Mouse (Mus musculus) C2C12 (cell line): ENCODE results near the gene Kif11. TPM values are rescaled to one million over a fixed set of nuclear protein-coding genes. Genes with fewer than 3 reads are reported as not detected.

Source experiments
- H3K27me3 ChIP-seq: one replicate; pipeline ENCODE4 v1.6.1; 2011; ENCODE audit not compliant: control insufficient read depth, insufficient read depth, insufficient read length
- H3K36me3 ChIP-seq: one replicate; pipeline ENCODE4 v1.6.1; 2011; ENCODE audit not compliant: control insufficient read depth, insufficient read depth
- H3K4me3 ChIP-seq: one replicate; pipeline ENCODE4 v1.5.1; 2011; ENCODE audit warnings: mild to moderate bottlenecking, control low read depth; ENCODE audit not compliant: poor library complexity, insufficient read depth, severe bottlenecking
- H3K79me2 ChIP-seq: one replicate; pipeline ENCODE4 v1.6.1; 2011; ENCODE audit not compliant: control insufficient read depth, insufficient read depth
- H3K79me3 ChIP-seq: one replicate; pipeline ENCODE4 v1.6.1; 2011; ENCODE audit warnings: low read depth, control low read depth
- H3ac ChIP-seq: one replicate; pipeline ENCODE3; 2011; ENCODE audit warnings: low read depth; ENCODE audit not compliant: control insufficient read depth, insufficient read length
- CEBPB ChIP-seq: IDR thresholded peaks from one replicate; pipeline ENCODE4 v1.6.1; 2011; ENCODE audit warnings: low read depth, mild to moderate bottlenecking, control low read depth, moderate library complexity
- CTCF ChIP-seq: IDR thresholded peaks from one replicate; pipeline ENCODE4 v1.5.1; 2011; ENCODE audit not compliant: control insufficient read depth, insufficient read depth, insufficient read length
- FOSL1 ChIP-seq: IDR thresholded peaks from one replicate; pipeline ENCODE4 v1.8.0; 2011; ENCODE audit warnings: mild to moderate bottlenecking, low read length; ENCODE audit not compliant: poor library complexity, insufficient read depth, severe bottlenecking
- MAX ChIP-seq: IDR thresholded peaks from one replicate; pipeline ENCODE4 v1.6.1; 2011; ENCODE audit warnings: mild to moderate bottlenecking, control low read depth
- MYOD1 ChIP-seq: IDR thresholded peaks from one replicate; pipeline ENCODE4 v1.6.1; 2011; ENCODE audit warnings: low read depth; ENCODE audit not compliant: control insufficient read depth, insufficient read length
- MYOG ChIP-seq: IDR thresholded peaks from one replicate; pipeline ENCODE4 v1.6.1; 2011; ENCODE audit not compliant: control insufficient read depth, insufficient read length; ENCODE audit errors: extremely low read depth
- USF1 ChIP-seq: IDR thresholded peaks from one replicate; pipeline ENCODE4 v1.6.1; 2011; ENCODE audit warnings: low read depth, mild to moderate bottlenecking, control low read depth, moderate library complexity
- polyA plus RNA-seq: library from polyadenylated mRNA; unstranded; fragments of >200 nt; fragmentation: generic; extraction: Trizol; gene quantifications from one replicate; pipeline ENCODE4 v1.2.1, GENCODE M21; 2012; ENCODE audit warnings: missing spikeins

The Kif11 gene
- polyA plus RNA-seq, 1 experiment, result 10.5 TPM

- H3K36me3 ChIP-seq, result peaks cover 82% of the 10 kb centered on the region
- TF ChIP-seq FOSL1 (no peak), CTCF (peak; percentile 27)
- no peak overlapping the region for H3ac ChIP-seq
- H3K4me3 ChIP-seq, result no peak overlapping the region
- no peaks in the 10 kb centered on the region for H3K79me3 ChIP-seq
- no peaks in the 10 kb centered on the region for H3K27me3 ChIP-seq
- no peaks in the 10 kb centered on the region for H3K79me2 ChIP-seq
Measured at GRCm38 (mm10) chr19:37419613-37420012, 43.4 kb downstream of the Kif11 start.

GRCm38 (mm10) chr19:37428589-37428988, 52.4 kb downstream of the Kif11 start:
- TF ChIP-seq FOSL1 (no peak), MYOD1 (no peak), CTCF (no peak), MYOG (no peak), MAX (no peak), USF1 (no peak), CEBPB (no peak)
- Histone ChIP-seq H3K27me3 (no peaks in the 10 kb centered on the region), H3K79me2 (no peaks in the 10 kb centered on the region), H3K36me3 (peaks cover under 1% of the 10 kb centered on the region), H3K79me3 (no peaks in the 10 kb centered on the region), H3ac (no peak overlapping the region), H3K4me3 (no peak overlapping the region)

- no peaks in the 10 kb centered on the region for H3K79me2 ChIP-seq
- TF ChIP-seq CEBPB (no peak), USF1 (no peak), MYOG (no peak), MAX (no peak), MYOD1 (no peak), CTCF (no peak), FOSL1 (no peak)
- no peaks in the 10 kb centered on the region for H3K79me3 ChIP-seq
- no peak overlapping the region for H3K4me3 ChIP-seq
- H3K27me3 ChIP-seq, result no peaks in the 10 kb centered on the region
- no peak overlapping the region for H3ac ChIP-seq
- no peaks in the 10 kb centered on the region for H3K36me3 ChIP-seq
Measured at GRCm38 (mm10) chr19:37431139-37431756, 55.0 kb downstream of the Kif11 start.

DNA sequence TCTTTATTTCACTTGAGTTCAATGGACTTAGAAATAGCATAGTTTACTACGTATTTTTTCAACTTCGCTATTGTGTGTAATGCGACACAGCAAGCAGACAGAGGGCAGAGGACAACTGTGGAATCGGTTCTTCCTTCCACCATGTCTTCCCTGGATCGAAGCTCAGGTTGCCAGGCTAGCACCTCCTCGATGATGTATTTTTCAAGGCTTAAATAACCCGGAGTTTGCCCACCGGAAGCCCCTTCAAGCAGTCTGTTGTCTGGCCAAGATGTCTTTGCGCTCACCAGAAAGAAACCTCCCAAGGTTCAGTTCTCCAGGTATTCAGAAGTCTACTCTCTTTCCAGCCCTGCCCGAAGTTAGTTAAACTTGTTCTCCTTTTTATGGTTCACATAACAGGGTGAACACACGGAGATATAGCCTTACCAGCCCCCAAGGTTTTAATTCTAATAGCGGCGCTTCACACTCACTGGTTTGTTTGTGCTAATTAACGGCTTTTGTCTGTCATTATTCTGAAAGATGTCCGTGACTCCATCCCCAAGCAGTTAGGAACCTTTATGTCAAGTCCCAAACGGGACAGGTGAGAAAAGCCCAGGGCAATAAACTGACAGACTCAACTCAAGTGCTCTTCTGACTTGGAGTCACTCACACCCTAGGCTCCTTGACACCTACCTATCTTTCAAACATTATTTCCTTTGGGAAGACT, 56.8 kb downstream of the Kif11 start:
- H3K36me3 ChIP-seq, result no peaks in the 10 kb centered on the region
- no peak for TF ChIP-seq CTCF
- TF ChIP-seq USF1, result no peak
- no peak for TF ChIP-seq FOSL1
- no peak for TF ChIP-seq CEBPB
- no peak for TF ChIP-seq MAX
- TF ChIP-seq MYOD1, result no peak
- no peak for TF ChIP-seq MYOG
- no peak overlapping the region for H3ac ChIP-seq
- no peaks in the 10 kb centered on the region for H3K27me3 ChIP-seq
- no peaks in the 10 kb centered on the region for H3K79me3 ChIP-seq
- H3K4me3 ChIP-seq, result no peak overlapping the region
- no peaks in the 10 kb centered on the region for H3K79me2 ChIP-seq

DNA sequence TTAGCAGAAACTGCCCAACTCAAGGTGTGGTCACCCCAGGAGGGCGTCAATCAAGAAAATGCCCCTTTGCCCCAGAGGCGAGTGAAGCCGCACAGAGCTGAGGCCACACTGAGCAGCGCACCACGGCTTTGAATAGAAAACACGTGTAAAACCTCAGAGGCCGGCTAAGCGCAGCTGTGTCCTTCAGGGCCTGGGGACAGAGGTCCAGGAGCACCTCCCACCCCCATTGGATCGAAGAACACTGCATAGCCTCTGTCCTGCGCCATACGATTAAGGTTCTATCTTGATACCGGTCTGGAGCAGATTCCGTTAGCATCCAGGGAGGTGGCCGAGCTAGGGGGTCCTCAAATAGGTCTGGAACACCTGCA, 57.7 kb downstream of the Kif11 start:
- Histone ChIP-seq H3K79me3 (no peaks in the 10 kb centered on the region), H3K27me3 (no peaks in the 10 kb centered on the region), H3ac (peak overlapping the region; percentile 35), H3K4me3 (peak overlapping the region; percentile 52), H3K79me2 (no peaks in the 10 kb centered on the region), H3K36me3 (no peaks in the 10 kb centered on the region)
- TF ChIP-seq USF1 (no peak), CEBPB (no peak), MYOG (no peak), MYOD1 (no peak), FOSL1 (no peak), MAX (no peak), CTCF (no peak)

- Histone ChIP-seq H3K36me3 (no peaks in the 10 kb centered on the region), H3K79me3 (no peaks in the 10 kb centered on the region), H3K79me2 (no peaks in the 10 kb centered on the region), H3ac (peak within 1 kb of the TSS; percentile 50), H3K4me3 (peak within 1 kb of the TSS; percentile 52), H3K27me3 (no peaks in the 10 kb centered on the region)
- TF ChIP-seq MYOG, result no peak
- no peak for TF ChIP-seq MYOD1
- TF ChIP-seq CTCF, result no peak
- no peak for TF ChIP-seq USF1
- no peak for TF ChIP-seq MAX
- TF ChIP-seq FOSL1, result no peak
- no peak for TF ChIP-seq CEBPB
Measured at GRCm38 (mm10) chr19:37434263-37434951, 58.2 kb downstream of the Kif11 start, which contains the start of gene Hhex. Hhex (plus strand) TSS chr19:37434810.
